Mouse (Mus musculus): ENCODE results near the gene B9d2. TPM values are rescaled to one million over a fixed set of nuclear protein-coding genes. Genes with fewer than 3 reads are reported as not detected.
"Not testable (repeated sequence)": the region's sequence is repeated elsewhere in the genome, so short reads cannot be mapped to it uniquely, and the experiment has no call there.

The B9d2 gene
- total RNA-seq, 4 experiments from 2014 or later, result 6.6 to 10.6 (median 6.8) TPM

DNA sequence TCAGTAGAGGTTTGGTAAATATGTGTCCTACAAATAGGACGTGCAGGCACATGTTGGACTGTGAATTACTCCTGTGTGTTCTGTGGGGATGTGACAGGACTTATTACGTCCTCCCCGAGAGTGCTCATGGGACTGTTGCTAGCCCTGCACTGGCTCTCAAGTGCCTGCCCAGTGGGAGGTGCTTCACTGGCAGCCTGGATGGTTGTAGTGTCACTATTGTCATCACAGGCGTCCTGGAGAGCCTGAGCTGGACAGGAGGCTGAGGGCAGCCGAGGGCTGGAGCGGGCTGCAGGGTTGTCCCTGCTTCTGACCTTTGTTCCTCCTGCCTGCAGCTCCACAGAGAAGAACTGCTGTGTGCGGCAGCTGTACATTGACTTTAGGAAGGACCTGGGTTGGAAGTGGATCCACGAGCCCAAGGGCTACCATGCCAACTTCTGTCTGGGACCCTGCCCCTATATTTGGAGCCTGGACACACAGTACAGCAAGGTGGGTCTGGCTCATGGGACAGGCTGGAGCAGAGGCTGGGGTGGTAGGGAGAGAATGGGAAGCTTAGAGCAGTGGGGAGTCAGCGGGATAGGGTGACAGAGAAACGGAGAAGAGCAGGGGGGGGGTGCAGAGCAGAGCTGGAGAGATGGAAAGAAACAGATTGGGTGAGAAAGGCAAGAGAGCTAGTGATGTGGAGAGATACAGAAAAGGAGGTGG, 23.4 kb downstream of the B9d2 start:
- DNase-seq (ENCODE audit: low spot score in 2 of 2), result no peak

DNA sequence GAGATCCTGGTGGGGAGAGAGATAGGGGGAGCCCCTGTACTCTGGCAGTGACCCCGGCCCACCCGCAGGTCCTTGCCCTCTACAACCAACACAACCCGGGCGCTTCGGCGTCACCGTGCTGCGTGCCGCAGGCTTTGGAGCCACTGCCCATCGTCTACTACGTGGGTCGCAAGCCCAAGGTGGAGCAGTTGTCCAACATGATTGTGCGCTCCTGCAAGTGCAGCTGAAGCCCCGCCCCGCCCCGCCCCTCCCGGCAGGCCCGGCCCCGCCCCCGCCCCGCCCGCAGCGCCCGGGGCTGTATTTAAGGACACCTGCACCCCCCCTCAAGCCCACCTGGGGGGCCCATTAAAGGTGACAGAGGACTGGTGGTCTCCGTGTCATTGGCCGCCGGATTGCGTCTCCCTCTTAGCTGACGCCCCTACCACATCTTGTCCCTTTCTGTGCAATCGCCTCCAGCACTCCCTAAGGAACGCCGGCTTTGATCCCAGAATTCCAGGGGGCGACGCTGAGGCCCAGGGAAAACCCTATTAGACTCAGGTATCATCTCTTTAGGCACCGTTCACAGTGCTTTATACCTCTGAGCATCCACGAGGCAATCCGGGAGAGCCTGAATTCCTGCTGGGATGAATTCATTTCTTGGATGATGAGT, 24.3 kb downstream of the B9d2 start:
- DNase-seq (ENCODE audit: low spot score in 2 of 2), result no peak

DNA sequence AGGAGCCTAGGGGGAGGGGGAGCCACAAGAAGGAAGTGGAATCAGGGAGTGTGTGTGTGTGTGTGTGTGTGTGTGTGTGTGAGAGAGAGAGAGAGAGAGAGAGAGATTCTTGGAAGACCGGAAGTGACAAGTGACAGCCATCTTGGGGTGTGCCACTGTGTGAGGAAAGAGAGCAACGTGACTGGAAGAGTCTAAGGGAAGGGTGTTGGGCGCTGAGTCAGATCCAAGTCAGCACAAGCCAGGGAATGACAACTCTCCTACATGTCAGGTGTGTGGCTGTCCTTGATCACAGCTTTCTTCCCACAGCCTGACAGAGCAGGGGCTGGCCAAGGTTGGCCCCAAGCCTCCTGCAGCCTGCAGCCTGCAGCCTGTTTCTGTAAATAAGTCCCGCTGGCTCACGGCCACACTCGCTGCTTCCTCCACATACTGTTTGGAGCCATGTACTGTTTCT, 25.2 kb downstream of the B9d2 start:
- DNase-seq (ENCODE audit: low spot score in 2 of 2), result no peak

DNA sequence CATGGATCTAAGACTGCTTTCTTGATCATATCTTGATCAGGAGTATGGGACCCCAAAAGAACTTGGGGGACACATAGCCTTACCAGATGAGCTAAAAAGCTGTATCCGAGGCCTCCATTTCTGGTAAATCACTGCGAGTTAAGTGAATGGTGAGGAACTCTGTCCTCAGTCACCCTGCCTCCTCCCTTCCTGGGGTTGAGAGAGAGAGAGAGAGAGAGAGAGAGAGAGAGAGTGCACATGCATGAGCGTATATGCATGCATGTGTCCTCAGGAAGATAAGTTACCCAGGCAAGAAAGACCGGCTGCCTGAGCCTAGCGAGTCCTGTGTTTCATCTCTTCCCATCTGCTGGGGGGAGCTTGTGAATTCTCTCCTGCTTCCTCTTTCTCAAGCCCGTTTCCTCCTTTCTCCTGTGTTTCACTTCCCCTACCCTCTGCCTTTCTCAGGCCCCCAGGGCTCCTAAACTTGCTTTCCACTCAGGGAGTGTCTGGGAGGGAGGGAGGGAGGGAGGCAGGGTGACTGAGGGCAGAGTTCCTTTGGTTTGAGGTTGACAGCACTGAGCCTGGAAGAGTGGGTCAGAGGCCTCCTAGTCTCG, 26.1 kb downstream of the B9d2 start:
- DNase-seq (ENCODE audit: low spot score in 2 of 2), result no peak

DNA sequence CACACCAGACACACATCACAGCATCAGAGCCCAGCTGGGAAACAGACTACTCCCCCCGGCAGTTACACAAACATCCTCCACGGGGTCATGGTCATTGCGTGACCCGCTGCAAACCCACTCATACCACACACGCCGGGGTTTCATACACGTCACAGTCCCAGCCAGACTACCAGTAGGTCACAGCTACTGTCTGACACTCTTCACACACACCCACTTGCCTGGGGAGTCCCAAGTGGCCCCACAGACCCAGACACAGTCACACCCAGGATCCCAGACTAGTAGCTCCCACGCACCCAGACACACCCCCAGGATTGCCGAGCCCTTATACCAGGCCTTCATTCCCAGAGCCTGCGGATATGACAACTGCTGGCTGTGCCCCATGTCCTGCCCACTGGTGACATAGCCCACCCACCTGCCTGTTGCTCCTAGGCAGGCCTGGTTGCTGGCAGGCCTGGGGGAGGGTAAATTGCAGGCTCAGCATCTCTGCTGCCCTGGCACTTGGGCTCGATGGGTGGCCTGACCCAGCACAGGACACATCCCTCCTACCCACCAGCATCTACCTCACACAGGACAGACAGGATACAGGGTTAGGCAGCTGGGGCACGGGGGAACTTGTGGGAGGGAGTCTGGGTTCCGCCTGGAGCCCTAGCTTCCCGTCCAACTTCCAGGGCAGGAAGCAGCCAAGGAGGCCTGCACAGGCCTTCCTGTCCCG, 27.2 kb downstream of the B9d2 start:
- peak in 1 of 2 experiments; percentile 30 for DNase-seq (ENCODE audit: low spot score in 2 of 2)

DNA sequence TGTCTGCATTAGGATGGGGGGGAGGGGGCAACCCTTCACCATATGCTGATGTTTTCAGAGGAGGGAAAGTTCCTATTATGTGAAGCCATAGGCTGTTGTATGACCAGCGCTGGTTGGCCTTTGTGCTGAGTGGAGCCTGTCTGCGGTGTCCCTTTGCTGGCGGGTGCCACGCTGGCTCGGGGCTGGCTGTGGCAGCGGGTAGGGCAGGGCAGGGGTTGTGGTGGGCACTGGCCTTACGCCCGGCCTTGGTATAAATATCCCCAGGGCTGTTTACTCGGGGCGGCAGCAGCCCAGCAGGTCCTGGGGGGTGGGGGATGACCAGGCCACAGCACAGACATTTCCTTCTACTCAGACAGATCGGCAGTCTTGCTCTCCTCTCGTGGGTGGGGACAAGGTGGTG, 29.4 kb downstream of the B9d2 start:
- DNase-seq (ENCODE audit: low spot score in 2 of 2), result peak in 1 of 2 experiments; percentile 57

DNA sequence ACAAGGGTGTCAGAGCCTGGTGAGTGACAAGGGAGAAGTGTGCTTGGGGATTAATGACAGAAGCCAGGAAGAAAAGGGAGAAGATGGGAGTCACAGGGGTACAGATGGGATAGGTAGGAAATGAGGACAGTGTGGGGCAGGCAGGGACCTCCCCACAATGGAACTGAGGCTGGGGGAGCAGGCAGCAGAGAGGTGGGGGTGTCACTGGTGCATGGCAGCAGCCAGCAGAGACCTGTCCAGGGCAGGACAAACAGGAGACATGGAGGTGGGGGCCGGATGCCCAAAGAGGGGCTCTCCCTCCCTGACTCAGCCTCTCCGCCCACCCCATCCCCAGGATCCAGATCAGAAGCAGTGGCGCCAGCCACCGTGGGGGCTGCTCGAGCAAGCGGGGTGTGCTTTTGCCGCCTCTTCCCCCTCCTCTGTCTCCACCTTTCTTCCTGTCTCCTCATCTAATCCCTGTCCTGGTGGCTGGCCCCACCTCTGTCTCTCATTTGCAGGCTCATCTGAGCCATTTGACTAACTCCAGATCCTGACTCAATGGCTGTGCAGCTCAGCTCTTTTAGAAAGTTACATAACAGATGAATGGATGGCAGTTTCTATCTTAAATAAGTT, 30.0 kb downstream of the B9d2 start:
- DNase-seq (ENCODE audit: low spot score in 2 of 2), result peak in 1 of 2 experiments; percentile 18

DNA sequence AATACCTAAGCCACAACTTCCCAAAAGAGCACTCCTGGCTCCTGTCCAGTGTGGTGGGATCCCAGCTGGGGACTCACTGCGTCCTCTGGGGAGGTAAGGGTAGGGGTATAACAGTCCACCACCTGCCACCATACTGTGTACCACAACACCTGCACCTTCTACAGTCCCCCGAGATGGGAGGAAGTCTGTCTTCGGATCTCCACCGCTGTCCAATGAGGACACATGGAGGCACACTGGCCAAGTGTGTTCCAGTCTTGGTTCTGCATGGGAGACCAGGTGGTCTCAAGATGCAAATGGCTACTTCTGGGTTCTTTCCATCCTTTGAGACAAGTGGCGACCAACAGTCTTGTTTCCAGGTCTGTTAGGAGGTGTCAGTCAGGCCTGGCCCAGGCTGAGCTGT, 30.6 kb downstream of the B9d2 start:
- DNase-seq (ENCODE audit: low spot score in 2 of 2), result no peak

DNA sequence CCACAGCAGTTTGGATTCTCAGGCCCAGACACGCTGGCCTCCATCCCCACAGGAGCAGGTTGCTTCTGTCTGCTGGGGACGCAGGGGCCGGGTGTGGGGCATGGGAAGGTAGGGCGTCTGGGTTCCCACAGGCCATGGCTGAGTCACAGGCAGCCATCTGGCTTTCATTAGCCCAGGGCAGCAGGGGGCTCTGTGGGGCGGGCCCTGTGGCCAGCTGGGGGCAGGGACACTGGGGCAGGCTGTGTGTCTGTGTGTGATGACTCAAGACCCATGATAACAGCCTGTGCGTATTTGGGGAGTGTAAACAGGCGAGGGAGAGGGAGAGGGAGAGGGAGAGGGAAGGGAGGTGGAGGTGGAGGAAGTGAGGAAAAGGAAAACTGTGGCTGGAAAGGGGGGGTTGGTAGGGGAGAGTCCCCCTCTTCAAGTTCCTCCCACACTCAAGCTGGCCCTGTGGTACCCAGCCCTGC, 31.2 kb downstream of the B9d2 start:
- peak in 1 of 2 experiments; percentile 56 for DNase-seq (ENCODE audit: low spot score in 2 of 2)

DNA sequence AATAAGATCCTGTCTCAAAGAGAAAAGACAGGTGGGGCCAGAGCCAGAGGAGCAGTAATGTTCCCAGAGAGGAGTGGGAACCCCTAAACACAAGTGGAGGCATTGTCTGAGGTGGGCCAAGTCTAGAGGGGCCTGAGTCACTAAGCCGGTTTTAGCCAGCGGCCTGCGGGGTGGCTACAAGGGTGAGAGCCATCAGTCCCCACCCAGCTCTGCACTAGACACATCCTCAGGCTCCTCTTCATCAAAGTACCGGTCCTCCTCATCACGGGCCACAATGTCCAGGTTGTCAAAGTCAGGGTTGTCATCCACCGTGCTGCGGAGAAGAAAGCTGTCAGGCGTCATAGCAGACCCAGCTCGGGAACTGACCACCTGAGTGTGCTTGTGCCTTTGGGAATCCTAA, 32.2 kb downstream of the B9d2 start:
- no peak for DNase-seq (ENCODE audit: low spot score in 2 of 2)

DNA sequence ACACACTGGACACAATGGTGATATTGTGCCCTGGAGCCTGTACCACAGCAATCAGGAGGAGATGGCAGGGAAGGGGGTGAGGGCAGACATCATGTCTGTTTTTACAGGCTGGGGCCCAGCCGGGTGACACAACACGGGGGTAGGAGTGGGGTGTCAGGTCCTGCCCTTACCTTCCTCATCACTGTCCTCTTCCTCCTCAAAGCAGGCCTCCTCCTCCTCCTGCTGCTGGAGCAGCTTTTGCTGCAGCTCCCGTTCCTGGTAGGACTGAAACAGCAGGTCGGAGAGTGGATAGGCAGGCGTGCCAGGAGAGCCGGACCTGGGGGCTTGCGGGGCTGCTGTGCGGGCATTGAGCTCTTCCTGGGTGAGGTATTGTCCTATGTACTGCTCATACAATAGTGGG, 34.0 kb downstream of the B9d2 start:
- no peak for DNase-seq (ENCODE audit: low spot score in 2 of 2)

DNA sequence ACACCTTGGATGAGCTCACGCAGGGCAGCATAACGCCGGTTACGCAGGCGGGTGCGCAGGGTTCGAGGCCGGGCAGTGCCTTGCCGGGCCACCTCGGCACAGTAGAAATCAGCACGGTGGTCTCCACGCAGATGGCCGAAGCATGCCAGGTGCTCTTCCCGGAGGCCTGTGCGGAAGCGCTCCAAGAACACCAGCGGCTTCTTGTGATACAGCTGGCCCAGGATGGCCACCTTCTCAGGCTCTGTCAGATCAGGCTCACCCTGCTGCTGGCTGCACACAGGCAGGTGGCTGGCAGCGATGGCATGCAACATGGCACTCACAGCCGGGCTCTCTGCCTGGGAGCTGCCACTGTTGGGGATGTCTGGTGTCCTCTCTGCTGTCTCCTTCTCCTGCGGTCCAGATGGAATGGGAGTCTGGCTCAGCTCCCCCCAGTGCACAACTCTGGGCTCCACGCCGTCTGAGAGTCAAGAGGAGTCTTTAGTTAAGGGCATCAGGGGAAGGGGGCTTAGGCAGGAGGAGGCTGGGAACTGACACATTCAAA, 35.2 kb downstream of the B9d2 start:
- DNase-seq (ENCODE audit: low spot score in 2 of 2), result no peak

DNA sequence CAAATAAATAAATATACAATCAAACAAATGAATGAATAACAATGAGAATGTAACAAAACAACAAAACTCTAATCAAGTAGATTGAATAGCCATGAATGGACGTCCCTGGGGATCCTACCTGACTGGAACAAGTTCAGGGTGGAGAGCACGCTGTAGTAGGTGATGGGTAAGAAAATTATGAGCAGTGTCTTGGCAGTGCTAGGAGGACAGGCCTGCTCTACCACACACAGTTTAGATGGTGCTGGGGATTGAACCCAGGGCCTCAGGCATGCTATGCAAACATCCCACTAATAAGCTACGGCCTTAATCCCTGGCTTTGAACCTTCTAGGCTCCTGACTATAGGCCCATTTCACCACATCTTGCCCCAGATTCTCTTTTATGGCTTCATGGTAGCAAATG, 36.9 kb downstream of the B9d2 start:
- no peak for DNase-seq (ENCODE audit: low spot score in 2 of 2)

DNA sequence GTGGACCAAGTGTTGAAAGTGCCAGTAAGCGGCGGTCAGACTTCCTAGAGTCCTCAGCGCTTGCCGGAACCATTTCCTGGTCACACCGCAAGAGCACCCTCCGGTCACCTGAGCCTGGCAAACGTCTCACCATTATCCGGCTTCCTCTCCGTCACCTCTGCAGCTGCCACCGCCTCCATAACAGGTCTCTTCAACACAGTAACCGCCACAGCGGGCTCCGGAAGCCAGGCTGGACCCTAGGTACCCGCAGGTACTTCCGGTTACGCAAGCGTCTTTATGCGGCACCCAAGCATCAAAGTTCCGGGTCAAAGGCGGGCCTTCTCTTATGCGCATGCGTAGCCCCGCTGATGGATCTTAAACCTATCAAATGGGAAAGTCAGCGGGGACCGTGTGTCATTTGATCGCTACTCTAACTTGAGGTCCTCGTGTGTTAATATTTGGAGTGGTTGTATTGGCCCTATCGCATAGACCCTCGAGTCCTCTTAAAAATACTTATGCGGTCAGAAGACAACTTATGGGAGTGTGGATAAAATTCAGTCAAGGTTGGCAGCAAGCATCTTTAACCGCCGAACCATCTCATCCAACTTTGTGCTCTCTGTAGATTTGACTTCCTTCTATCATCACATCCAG, 38.3 kb downstream of the B9d2 start, which contains the start of gene Ccdc97:
Gene Ccdc97 (minus strand): TSS at position 301 of the 630 bp plus-strand sequence.
- DNase-seq (ENCODE audit: low spot score in 2 of 2), result peak; percentile 90 to 91

DNA sequence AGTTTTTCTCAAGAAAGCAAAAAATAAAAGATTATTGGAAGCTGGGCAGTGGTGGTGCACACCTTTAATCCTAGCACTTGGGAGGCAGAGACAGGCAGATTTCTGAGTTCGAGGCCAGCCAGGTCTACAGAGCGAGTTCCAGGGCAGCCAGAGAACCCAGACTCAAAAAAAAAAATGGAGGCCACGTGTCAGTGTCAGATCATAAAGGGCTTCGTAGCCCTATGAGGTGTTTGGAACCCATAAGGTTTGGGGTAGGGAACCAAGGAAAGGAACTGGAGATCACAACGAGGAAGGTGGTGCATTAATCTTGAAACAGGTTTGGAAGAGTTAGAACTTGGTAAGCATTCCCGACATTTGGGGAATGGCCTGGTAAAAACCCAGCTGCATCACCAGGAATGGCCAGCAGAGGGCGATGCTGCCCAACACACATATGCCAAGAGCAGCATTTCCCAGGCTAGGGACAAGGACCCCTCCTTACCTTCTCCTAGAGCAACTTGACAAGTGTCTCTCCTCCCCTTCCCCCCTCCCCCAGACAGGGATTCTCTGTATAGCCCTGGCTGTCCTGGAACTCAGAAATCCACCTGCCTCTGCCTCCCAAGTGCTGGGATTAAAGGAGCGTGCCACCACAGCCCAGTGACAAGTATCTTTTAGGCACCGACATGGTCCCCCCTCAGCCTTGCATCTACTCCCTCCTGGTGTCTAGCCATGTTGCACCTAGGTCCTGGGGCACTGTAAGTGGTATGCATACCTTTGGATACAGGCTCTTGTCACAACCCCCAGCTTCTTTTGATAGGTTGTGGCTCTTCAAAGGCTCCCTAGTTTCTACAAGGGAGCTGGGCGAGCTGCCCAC, 39.4 kb downstream of the B9d2 start:
- DNase-seq (ENCODE audit: low spot score in 2 of 2), result peak; percentile 72 to 73

DNA sequence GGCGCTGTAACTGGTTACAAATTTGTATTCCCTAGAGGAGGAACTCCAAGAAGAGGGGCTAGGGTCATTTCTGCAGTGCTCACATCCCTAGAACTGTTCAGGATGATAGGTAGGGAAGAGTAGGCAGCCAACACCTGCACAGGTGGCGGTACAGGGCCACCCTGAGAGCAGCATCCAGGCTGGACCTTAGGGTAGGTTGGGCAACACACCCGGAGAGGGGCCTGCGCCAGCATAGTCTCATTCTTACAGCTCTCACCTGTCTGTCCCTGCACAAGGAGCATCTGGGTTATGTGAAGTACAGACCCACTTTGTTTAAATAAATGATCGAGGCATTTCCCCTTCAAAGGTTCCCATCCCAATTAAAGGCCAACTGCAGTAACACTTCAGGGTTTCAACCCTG, 40.2 kb downstream of the B9d2 start:
- no peak for DNase-seq (ENCODE audit: low spot score in 2 of 2)

DNA sequence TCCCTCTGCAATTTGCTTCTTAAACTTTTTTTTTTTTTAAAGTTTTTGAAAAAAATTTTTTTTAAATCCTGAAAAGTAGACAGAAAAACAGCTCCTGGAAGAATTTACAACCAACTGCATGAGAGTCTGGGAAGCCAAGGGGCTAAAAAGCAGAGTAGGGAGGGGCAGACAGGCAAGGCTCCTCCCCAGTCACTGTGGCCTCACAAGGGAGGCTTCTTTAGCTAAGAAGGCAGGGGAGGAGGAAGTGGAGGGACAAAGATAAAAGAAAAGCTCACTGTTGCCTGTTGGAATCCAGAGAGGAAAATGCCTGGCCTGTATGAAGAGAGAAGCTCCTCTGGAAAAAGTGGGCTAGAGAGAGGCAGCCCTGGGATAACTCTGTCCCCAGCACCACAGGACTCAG, 41.2 kb downstream of the B9d2 start:
- DNase-seq (ENCODE audit: low spot score in 2 of 2), result not testable (repeated sequence)

DNA sequence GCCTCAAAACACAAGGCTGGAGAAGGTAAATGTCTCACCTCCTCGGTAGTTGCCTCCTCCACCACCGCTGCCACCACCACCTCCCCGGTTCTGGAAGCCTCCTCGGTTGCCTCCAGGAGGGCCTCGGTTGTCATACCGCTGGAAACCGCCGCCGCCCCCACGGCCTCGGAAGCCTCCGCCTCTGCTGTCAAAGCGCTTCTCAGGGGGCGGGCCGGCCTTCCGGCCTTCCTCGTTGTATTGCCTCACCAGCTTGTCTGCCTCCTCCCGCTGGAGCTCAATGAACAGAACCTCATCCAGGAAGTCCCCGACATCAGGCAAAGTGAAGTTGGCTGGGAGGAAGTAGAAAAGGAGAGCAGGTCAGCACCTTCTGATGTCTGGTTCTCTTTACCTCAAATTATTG, 45.3 kb downstream of the B9d2 start:
- DNase-seq (ENCODE audit: low spot score in 2 of 2), result no peak

DNA sequence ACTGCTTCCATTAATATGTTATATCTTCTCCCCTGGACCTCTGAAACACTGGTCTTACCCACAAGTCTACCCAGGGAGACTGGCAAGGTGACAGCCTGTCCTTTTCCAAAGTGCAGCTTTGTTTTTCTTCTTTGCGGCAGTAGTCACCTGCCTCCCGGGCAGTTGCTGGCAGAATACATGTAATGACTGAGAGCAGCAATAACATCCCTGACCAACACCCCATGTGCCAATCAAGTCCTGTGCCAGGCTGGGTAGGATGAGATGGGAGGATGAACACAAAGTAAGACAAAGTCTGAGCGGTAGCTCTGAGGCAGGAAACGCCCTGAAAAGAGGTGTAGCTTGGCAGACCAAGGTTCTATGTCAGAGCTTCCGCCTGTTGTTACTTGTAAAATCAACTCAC, 47.2 kb downstream of the B9d2 start:
- no peak for DNase-seq (ENCODE audit: low spot score in 2 of 2)

DNA sequence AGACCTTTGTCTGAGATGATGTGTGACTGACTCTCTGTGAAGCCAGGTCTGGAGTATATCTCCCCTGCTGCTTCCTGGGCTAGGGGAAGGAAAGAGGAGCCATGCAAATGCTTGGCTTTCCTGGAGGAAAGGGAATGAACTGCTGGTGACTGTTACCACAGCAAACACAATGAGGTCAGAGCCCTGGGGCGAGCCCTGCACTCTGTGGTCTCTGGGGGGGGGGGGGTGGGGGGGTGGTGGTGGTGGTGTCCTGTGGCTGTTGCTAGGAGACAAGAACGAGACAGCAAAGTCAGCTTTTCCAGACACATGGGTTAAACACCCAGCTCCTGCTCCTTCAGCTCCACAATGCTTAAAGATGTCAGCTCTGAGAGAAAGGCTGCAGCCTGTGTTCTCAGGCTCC, 48.8 kb downstream of the B9d2 start:
- no peak for DNase-seq (ENCODE audit: low spot score in 2 of 2)

Data from gastrocnemius, adult 8-10 months (tissue).